Mouse (Mus musculus) layer of hippocampus, adult 18-20 months (tissue): Measurements from ENCODE around the gene Fhit. TPM values are rescaled to one million over a fixed set of nuclear protein-coding genes. Genes with fewer than 3 reads are reported as not detected.
"Not testable (repeated sequence)": the region's sequence is repeated elsewhere in the genome, so short reads cannot be mapped to it uniquely, and the experiment has no call there.

Source experiments
- DNase-seq, 2 experiments: peaks; one replicate each; pipeline ENCODE4 v3.0.0; 2022; ENCODE audit warnings: low spot score in 2 of 2
- total RNA-seq, 2 experiments: library from RNA; stranded (reverse); gene quantifications; 2 replicates each; pipeline ENCODE4 v1.2.3; 2021

The Fhit gene
- total RNA-seq, 2 experiments from 2014 or later = 4.0 to 5.5 TPM

- DNase-seq = no peak
These were observed 1148.6 kb downstream of the Fhit start for GRCm38 (mm10) chr14:10013003-10013816.

DNA sequence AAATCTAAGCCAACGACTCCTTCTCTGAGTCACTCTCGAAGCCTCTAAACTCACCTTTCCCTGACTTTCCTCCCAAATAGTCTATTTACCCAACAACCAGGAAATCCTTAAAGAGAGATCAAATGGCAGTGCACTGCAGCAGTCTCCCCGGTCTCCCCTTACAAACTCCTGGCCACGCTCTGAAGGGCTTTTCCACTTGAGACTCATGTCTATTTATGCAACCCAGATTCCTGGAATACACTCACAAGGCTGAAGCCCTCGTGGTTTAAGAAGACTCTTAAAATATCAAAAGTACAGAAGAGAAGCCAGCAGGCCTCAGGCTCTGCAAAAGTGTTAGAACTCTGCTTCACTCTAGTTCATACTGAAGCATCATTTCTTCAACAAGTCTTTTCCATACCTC lies 1155.6 kb downstream of the Fhit start:
- DNase-seq = no peak

DNA sequence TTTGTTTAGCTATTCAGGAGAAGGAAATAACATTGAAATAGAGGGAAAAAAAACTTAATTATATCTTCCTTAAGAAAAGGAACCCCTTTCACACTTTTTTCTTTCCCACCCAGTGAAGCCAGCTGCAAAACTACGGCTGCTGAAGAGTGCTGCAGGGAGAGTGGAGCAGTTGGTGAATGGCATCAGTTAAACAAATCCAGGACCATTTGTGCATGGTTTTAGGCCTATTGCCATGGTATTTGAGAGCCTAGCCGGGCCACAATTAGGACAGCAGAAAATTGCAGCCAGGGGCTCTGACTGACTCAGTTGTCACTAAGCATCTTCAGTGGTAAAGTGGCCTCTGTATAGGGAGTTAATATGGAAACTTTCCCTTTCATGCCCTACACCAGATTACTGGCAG lies 1158.0 kb downstream of the Fhit start:
- no peak for DNase-seq

DNA sequence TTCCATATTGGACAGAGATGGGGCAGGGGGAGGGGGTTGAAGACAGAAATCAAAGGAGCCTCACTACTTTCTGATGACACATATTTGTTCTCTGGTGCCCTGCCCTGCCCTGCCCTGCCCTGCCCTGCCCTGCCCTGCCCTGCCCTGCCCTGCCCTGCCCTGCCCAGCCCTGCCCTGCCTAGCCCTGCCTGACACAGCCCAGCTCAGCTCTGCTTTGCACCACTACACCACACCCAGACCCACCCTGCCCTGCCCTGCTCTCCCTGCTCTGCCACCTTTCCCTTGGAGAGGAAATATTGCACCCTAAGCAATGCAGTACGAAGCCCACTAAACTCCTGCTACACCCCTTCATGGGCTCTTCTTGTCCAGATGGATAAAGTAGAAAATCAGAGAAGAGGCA lies 1171.2 kb downstream of the Fhit start:
- DNase-seq = no peak

GRCm38 (mm10) chr14:9976934-9977510 lies 1184.8 kb downstream of the Fhit start:
- DNase-seq = no peak

DNA sequence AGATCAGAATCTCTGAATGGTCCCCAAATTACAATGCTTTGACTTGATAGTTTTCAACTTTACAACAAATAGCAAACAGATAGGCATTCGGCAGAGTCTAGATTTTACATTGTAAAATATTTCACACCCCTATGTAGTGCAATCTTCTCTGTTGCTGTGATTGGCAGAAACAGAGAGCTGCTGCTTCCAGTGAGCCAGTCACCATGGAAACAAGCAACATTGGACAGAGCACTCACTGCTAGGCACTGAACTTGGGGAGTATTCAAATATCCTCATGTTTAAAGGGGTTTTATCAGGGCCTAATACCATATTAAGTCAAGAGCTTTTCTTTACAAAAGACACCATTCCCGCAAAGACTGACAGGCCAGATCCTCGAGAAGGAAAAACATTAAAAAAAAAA lies 1187.4 kb downstream of the Fhit start:
- DNase-seq = peak in 1 of 2 experiments; percentile 29

- DNase-seq = no peak
These were observed 1198.0 kb downstream of the Fhit start for GRCm38 (mm10) chr14:9963853-9964252.

- no peak for DNase-seq
These were observed 1201.4 kb downstream of the Fhit start for GRCm38 (mm10) chr14:9960396-9960795.

DNA sequence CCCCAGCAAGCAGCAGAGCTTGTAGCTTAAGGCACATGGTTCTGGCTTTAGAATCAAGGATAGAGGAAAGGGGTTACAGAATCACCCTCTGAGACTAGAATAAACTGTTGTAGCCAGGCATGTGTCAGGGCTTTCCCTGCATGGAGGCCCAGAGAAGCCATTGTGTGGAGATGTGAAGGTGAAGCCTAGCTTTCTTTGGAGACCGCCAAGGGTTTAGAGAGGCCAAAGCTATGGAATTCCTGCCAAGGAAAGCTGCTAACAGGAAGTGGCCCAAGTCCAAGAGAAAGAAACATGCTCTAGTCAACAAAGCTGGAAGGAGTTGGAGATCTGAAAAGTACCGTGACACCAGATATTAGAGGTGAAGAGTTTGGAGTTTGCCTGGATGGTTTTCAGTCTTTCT lies 1262.3 kb downstream of the Fhit start:
- DNase-seq = no peak

- DNase-seq = peak; percentile 6 to 30
These were observed 1265.3 kb downstream of the Fhit start for GRCm38 (mm10) chr14:9896556-9896955.

DNA sequence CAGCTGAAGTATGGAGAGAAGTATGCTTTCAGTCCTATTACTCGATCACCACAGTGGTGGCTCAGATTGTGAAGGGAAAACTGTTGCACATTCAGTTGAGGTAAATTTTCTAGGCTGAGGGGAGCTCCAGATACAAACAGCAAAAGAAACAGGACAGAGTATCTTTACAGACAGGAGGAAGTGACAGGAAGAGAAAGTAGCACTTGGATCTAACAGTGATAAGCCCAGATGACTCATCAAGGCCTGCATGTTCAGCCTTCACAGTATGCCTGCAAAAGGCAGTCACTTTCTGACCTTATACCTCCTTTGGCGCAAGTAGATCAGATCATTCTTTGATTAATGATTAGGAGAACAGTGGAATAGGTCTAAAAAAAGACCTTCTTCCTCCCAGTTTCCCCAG lies 1309.8 kb downstream of the Fhit start:
- DNase-seq = no peak

DNA sequence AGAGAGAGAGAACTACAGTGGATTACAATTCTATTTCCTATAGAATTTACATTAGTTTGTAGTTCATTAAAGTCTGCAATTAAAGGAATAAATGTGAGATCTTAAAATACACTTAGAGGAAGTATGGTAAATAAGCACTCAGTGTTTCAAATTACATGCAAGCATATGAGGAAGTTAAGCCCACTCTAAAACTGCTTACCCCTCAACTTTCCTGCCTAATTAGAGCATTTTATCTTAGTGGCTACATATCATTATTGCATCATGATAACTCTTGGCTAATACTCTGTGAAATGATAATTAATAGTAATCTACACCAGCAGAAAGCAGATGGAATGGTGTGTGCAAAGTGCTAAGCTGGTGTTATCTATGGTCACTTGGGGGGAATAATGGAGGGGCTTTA lies 1329.5 kb downstream of the Fhit start:
- no peak for DNase-seq

GRCm38 (mm10) chr14:9828699-9829240 lies 1333.1 kb downstream of the Fhit start:
- not testable (repeated sequence) for DNase-seq

DNA sequence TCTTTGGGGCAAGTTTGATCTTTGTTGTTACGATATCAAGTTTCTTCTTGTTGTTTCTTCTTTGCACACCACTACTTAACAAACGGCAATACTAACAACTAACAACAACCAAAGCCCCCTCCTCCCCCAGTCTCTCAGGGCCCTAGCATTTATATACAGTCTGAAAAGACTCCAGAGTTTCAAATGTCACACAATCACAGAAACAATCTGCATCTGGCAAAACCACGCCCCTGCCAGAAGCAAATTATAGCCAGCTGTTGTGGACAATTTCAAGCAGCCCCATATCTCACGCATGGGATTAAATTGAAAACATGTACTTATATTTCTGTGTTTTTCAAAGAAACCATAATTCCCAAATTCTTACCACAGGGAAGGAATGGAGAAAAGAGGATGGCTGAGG lies 1345.9 kb downstream of the Fhit start:
- no peak for DNase-seq

GRCm38 (mm10) chr14:9811847-9812321 lies 1350.0 kb downstream of the Fhit start:
- peak; percentile 52 to 74 for DNase-seq

DNA sequence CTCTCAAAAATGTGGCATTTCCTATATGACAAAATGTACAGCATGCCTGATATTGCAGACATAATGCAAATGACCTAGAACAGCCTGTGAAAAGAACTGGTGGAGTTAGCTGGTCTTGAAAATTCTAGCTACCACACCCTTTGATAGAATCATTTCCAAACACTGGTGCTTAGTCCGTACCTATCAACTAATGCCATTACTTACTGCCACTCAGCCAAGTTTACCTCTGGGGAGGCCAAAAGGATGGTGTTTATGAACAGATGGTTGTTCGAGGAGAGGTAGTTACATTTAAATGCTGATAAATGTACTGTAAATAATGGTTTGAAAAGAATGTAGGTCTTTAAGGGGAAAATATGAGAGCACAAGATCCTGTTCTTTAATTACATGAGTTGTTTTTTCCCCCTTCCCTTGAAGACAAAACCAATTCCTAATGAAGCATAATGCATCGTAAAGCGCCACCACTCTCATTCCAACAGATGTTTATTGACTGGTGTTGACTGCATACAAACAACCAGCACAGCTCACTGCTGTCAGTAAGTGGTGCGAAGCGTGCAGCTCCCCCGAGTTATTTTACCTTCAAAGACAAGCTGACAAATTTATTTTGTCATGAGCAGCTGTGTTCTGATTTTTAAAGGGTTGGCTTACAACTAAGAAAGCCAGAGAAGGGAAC lies 1350.5 kb downstream of the Fhit start:
- no peak for DNase-seq

DNA sequence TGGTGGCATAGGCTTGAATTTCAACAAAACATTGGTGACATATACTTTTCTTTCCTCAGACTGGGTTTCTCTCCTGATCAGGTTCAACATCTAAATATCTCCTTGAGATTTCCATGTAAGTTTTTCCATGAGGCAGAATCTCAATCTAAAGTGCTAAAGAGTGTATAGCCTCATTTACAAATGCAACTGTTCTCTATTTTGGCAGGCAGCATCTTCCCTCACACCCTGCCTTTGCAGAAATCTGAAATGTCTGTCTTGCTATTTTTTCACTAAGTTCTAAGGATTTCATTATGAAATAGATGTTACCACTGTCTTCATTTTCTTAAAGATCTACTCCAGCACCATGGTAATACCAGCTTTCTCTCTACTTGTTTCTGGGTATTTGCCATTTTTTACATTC lies 1368.4 kb downstream of the Fhit start:
- DNase-seq = no peak

DNA sequence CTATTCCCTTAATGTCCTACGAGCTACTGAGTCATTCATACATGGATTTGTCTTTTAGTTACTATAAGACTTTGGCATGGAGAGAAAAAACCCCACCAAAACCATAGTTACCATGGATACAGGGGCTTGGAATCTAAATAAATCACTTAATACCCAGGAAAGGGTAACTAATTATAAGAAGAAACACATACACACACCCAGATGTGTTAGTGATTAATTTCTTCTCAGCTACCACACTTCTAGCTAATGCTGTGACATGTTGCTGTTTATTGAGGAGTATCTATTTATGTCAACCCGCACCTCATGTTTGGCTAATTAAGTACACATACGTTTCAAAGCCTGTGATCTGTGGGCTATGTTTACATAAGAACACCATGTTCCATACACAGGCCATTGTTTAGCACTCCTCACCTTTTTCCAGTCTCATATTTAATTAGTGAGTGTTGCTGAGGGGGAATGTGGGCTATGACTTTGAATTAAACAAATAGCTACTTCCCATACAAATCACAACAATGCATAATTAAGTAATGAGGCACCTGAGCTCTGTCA lies 1373.4 kb downstream of the Fhit start:
- DNase-seq = no peak

- DNase-seq = no peak
These were observed 1374.4 kb downstream of the Fhit start for GRCm38 (mm10) chr14:9787389-9787788.

- DNase-seq = no peak
These were observed 1376.0 kb downstream of the Fhit start for GRCm38 (mm10) chr14:9785861-9786260.

GRCm38 (mm10) chr14:9751341-9751740 lies 1410.5 kb downstream of the Fhit start:
- DNase-seq = no peak

- DNase-seq = peak in 1 of 2 experiments; percentile 45
These were observed 1413.1 kb downstream of the Fhit start for GRCm38 (mm10) chr14:9748709-9749108.
